Mouse (Mus musculus) adrenal gland (tissue): ENCODE results near the gene Trp53.

Source experiments
- intact Hi-C: fragments of 180-260 bp; cut with DNase I; formaldehyde crosslinking; loops from one replicate; pipeline ENCODE4 v1.15.1; 2025

Trp53 gene

DNA sequence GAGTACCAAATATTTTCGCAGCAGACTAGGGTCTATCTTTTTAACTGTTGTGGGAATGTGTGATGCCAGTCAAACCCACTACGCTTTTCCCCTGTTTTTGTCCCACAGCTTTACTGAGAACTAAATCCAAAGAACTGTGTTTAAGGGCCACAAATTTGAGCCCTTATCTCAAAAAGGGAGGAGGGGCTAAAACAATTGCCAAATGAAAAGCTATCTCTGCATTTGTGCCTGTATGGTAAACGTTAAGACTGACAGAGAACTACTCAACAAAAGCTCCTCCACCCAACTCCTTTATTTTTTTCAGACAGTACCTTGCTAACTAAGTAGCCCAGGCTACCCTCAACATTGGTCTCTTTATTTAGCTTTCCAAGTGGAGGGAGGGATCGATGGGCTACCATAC is 12.6 kb downstream of the Trp53 start:
- intact Hi-C loops, result no loop called here

GRCm38 (mm10) chr11:69594853-69595252 is 14.7 kb downstream of the Trp53 start:
- intact Hi-C loops, result no loop called here

GRCm38 (mm10) chr11:69599436-69599835 is 19.3 kb downstream of the Trp53 start:
- intact Hi-C loops, result no loop called here

DNA sequence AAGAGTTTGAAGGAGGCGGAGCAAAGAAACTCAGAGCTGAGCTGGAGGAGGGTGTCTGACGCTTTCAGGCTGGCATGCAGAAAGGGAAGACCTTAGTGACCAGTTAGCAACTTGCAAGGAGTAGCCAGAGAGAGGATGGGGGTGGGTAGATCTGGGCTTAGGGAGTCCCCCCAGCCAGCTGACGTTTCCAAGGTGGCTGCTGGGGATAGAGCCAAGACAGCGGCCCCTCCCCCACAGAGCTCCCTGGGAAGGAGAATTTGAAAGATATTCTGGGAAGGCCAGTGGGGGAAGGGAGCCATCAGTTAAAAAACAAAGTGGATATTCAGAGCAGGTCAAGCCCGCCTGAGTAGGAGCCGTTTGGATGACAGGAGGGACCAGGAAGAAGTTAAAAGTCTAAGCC is 19.9 kb downstream of the Trp53 start:
- intact Hi-C loops, result no loop called here

DNA sequence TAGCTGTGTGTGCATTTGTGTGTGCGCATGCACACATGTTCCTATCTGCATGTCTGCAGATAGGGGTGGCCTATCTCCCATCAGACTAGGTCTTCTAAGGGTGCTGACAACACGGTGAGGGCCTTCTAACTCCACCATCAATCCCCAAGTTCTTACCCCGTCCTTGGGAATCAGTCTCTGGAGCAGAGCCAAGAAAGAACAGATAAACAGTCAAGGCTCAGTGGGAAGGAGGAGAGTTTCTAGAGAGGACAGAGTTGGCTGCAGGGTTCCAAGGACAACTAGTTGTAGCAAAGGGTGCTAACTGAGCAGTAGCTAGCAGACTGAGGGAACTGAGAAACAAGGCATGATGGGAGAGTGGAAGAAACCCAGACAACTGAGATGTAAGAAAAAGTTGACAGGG is 21.6 kb downstream of the Trp53 start:
- intact Hi-C loops, result no loop called here

DNA sequence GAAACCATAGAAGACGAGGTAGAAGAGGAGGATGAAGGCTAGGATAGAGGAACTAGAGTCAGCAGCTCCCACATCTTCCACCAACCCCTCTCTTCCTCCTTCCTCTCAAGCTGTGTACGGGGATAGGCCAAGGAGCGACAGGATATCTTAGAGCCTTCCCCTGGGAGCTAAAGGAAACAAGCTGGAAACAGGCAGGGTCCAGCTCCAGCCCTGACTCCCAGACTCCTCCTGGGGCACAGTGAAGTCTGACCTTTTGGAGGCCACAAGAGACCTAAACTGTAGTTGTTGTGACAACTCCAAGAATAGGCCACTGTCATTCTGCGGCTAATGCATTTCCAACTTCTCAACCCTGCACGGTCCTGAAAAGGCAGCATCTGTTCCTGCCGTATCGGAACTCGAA is 23.4 kb downstream of the Trp53 start:
- intact Hi-C loops, result no loop called here

GRCm38 (mm10) chr11:69604347-69604746 is 24.2 kb downstream of the Trp53 start:
- intact Hi-C loops, result no loop called here

GRCm38 (mm10) chr11:69604795-69605664 is 24.9 kb downstream of the Trp53 start:
- intact Hi-C loops, result no loop called here

- intact Hi-C loops, result no loop called here
These were observed 25.7 kb downstream of the Trp53 start, which contains the start of gene Atp1b2 for GRCm38 (mm10) chr11:69605726-69606490. Atp1b2 (minus strand) TSS chr11:69605942.

DNA sequence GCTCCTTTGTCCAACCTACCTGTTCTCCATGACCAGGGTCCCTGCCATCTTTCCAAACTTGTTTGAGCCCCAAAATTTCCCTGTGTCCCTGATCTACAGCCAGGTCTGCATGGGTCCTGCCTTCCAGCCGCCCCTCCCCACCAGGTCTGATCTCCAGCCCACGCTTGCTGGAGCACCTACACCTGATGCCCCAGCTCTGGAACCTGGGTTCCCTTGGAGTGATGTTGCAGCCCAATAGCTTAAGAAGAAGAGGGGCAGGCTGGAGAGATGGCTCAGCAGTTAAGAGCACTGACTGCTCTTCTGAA is 26.3 kb downstream of the Trp53 start:
- intact Hi-C loops, result no loop called here

GRCm38 (mm10) chr11:69606832-69607231 is 26.7 kb downstream of the Trp53 start:
- intact Hi-C loops, result no loop called here

GRCm38 (mm10) chr11:69608525-69608924 is 28.4 kb downstream of the Trp53 start:
- intact Hi-C loops, result no loop called here

GRCm38 (mm10) chr11:69609416-69609815 is 29.3 kb downstream of the Trp53 start:
- intact Hi-C loops, result no loop called here

DNA sequence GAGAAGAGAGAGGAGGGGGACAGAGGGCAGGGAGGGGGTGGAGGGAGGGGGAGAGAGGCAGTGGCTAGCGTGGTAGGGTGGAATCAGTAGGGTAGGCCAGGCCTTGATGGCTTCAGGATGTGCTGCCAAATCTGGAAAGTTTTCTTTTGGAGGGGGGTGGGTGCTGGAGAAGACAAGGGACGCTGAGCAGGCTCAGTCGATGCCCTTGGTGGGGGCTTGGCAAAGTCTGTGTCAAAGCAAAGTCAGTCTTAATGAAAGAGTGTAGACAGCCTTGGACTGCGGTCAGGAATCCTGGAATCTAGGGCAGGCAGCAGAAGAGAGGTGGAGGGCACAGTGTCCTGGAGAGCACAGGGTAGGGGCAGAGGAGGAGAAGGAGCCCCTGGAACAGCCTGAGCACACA is 30.7 kb downstream of the Trp53 start:
- intact Hi-C loops, result loop anchor here (1.0 to 5.0 kb wide), 3 partner anchors 32 to 84 kb away; partner anchors contain the start of gene Dnah2

DNA sequence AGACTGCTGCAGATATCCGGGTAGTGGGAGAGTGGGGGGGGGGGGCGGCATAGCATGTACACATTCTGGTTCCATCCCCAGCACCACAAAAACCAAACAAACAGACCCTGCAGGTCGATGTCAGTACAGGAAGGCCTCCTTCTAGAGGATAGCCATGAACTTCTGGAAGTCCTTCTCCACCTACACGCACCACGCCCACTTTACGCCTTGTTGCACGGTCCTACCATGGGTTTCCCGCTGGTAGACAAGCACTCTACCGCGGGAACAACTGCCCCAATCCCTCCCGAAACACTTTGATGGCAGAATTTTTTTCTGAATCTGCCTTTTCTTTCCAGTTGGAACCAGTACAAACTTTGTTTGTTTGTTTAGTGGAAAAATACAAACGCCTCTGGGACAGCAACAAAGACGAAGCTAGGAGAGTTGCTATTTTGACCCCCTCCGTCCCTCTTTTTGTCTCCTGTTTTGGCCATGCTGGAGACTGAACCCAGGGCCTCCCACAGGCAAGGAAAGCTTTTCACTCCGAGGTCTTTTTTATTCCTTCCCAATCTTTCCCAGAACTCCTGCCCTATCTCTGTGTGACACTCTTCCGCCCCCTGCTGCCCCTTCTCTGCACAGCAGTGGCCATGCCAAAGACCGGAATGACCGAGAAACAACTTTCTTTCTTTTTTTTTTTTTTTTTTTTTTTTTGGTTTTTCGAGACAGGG is 33.5 kb downstream of the Trp53 start:
- intact Hi-C loops, result loop anchor here (1.0 to 5.0 kb wide), 3 partner anchors 33 to 86 kb away; partner anchors contain the start of genes Dnah2, Trp53 and Wrap53

DNA sequence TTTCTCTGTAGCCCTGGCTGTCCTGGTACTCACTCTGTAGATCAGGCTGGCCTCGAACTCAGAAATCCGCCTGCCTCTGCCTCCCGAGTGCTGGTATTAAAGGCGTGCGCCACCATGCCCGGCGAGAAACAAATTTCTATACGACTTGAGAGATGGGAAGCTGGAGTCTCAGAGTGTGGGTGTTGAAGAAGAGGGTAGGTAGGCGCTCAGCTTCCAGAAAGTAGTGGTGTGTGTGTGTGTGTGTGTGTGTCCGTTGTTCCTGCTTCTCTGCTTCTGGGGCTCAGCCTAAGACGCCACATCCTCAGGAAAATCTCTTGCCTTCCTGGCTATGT is 34.1 kb downstream of the Trp53 start:
- intact Hi-C loops, result loop anchor here (1.0 to 5.0 kb wide), 3 partner anchors 34 to 87 kb away; partner anchors contain the start of genes Dnah2, Trp53 and Wrap53

DNA sequence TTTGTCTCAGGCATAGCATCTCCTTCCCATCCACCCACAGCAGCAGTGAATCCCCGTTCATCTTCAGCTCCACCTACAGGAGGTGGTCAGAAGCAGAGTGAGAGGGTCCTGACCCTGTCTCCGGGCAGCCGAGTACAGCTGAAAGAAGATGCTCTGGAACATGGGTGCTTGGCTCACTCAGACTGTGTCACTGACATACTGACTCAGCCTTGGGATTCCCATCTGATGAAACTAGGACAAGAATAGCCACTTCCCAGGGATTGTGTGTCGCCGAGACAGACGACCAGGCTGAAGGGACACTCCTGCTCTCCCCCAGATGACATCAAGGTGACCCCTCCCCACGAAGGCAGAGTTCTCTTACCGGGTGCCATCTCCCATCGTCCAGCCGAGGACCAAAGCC is 36.6 kb downstream of the Trp53 start:
- intact Hi-C loops, result no loop called here

GRCm38 (mm10) chr11:69617805-69618204 is 37.6 kb downstream of the Trp53 start, which contains the start of gene Shbg:
Shbg (minus strand) TSS chr11:69617905.
- intact Hi-C loops, result no loop called here

- intact Hi-C loops, result no loop called here
These were observed 40.4 kb downstream of the Trp53 start for GRCm38 (mm10) chr11:69620394-69621081.

DNA sequence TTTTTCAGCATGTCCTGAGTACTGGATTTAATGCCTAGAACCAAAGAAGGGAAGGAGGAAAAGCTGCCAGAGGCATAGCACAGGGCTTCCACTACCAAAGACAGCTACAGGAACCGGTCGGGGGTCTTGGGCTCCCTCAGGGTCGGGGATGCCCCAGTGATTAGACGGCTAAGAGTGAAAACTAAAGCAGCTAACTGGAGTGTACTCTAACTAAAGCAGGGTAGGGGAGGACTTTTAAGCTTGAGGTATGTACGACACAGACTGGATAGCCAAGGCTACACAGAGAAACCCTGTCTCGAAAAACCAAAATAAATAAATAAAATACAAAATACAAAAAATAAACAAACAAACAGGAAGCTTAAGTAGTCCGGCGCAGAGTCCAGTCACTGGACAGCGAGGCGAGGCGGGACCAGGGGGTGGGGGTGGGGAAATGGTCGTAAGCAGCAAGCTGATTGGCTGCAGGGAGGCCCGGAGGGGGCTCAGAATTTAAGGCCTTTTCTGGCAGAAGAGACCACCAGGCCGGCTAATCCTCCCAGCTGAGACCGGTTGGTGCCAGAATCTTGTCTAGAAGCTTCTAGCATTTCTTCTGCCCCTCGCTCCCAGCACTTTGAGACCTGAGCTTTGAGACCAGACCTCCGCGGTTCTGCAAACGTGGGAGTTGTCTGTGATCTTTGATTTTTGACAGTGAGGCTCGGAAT is 41.6 kb downstream of the Trp53 start, which contains the start of gene Sat2:
Gene Sat2 (plus strand): TSS at position 454 of the 698 bp plus-strand sequence.
- intact Hi-C loops, result no loop called here
